Mouse (Mus musculus) T-cell, adult 2 months (primary cell): ENCODE results near the gene Arsa.
A peak's percentile ranks its signal among the peaks of the same experiment; 100 is the strongest.
"Not testable (repeated sequence)": the region's sequence is repeated elsewhere in the genome, so short reads cannot be mapped to it uniquely, and the experiment has no call there.

Experiments
- DNase-seq: peaks from one replicate; pipeline ENCODE4 v3.0.0; 2022; ENCODE audit warnings: low spot score

Arsa gene

GRCm38 (mm10) chr15:89453865-89454478 is 23.3 kb downstream of the Arsa start, which contains the start of gene Mapk8ip2:
TSS of gene Mapk8ip2 (plus strand) at chr15:89453913.
- DNase-seq: no peak

GRCm38 (mm10) chr15:89452906-89453864 is 24.0 kb downstream of the Arsa start:
- DNase-seq: peak; percentile 34

DNA sequence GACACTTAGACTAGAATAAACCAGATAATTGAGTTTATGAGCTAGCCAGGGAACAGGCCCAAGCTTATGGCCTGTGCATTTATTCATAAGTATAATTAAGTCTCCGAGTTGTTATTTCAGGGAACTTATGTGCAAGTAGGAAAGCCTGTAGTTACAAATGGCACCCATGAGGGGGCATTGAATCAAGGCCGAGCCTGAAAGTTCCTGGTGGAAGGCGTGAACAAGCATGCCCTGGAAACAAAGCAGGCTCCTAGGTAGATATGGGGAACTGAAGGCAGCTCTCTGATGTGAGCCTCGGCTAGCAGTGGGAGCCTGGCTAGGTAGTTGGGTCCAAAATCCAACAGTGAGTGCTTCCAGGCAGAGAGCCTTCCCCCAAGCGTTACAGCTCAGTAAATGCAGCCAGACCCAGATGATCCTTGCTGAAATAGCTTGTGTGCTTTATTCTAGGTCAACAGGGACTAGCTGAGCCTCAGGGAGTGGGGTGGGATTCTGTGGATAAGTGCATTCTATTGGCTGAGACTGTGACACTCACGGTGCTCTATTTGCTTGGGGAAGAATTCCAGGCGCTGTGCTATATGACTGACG is 34.6 kb downstream of the Arsa start:
- no peak for DNase-seq

DNA sequence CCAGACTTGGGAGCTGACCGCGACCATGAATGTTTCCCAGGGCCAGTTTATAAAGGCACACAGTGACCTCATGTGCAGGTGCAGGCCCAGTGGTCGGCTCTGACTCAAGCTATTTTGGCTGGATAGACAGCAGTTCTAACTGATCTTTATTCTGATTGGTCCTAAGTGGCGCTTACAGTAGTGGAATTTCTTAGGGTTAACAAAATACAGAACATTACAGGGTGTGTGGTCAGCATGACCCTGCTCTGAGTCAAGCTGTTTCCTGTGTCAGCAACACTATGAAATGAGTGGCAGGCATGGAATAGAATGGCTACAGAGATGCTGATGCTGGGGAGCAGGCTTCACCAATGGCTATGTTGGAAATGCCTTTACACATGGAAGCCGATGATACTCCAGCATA is 41.3 kb downstream of the Arsa start:
- DNase-seq: no peak

DNA sequence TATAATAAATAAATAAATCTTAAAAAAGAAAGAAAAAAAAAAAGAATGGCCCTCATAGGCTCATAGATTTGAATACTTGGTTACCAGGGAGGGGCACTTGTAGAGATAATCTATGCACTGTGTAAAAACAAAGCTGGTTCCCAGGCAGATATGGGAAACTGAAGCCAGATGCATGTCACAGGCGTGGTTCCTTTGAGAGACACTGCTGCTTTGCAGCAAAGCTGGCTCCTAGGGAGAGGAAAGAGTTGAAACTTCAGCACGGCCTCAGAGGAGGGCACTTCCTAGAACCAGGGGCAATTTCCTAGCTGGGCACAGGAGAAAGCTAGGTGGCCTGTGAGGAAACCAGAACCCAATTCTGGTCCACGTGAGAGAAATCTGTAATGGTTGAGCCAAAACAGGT is 43.1 kb downstream of the Arsa start:
- DNase-seq: no peak

DNA sequence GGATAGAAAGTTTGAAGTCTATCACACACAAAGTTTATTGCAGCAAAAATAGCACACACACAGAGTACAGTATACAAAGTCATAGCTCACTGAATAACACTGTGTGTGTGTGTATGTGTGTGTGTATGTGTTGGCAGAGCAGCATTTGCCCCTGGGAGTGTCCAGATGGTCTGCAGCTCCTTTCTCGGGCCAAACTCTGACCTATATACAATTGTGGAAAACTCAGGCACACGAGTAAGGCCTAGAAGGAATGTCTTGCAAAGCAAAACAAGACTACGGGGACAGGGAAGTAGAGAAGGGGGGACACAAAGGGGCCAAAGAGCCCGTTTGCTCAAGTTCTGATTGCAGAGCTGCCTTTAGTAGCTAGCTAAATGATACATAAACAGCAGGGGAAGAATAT is 44.3 kb downstream of the Arsa start:
- DNase-seq: no peak

DNA sequence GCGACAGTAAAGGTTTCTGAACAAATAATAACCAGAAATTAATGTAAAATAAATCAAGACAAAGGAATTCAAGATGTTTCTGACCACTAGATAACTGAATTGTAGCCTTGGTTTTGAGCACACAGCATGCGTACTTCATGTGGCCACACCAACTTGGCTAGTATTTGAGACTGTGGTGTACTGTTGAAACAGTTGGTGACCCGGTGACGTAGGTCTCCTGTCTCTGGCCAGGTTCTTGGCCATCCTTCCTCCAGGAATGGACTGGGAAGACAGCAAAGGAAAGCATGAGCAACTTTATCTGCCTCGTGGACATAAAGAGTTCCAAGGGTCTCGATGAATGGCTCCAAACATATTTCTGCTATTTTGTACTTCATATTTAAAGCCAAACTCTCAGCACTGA is 45.4 kb downstream of the Arsa start:
- no peak for DNase-seq

DNA sequence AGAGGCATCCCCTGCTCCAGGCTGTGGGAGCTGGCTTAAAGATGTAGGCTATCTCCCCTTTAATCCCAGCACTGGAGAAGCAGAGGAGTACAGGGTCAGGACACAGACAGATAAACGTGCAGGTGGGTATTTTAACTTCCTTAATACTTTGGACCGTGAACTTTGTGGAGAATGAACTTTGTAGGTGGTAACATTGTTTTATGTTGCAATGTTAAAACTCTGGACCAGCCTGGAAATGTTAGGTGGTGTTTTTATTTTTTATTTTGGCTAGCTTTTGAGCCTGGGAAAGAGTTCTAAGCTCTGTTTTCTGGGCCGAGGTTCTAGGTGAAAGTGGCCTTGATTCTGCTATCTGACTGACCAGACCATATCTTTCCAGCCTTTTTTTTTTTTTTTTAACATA is 46.0 kb downstream of the Arsa start:
- no peak for DNase-seq

DNA sequence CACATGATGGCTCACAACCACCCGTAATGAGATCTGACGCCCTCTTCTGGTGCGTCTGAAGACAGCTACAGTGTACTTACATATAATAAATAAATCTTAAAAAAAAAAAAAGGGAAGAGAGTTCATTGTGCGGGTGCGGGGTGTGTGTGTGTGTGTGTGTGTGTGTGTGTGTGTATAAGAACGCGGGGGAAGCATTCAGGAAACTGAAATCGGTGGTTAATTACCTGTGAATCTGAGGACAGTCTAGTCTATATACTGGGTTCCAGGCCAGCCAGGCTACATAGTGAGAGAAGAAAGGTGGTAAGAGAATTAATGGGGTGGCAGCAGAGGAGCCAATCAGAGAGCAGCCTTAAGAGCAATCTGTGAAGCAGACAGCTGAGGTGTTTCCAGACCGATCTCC is 46.5 kb downstream of the Arsa start:
- not testable (repeated sequence) for DNase-seq

DNA sequence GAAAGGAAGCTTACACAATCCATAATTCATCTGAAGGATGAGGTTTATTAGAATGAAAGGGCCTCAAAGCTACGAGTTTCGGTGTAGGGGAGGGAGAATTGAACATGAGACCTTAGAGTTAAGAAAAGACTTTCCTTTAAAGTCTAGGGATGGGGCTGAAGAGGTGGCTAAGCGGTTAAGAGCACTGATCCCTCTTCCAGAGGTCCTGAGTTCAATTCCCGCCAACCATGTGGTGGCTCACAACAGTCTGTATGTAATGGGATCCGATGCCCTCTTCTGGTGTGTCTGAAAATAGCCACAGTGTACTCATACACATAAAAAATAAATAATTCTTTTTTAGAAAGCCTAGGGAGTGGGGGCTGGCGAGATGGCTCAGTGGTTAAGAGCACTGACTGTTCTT is 46.9 kb downstream of the Arsa start:
- peak; percentile 13 for DNase-seq

DNA sequence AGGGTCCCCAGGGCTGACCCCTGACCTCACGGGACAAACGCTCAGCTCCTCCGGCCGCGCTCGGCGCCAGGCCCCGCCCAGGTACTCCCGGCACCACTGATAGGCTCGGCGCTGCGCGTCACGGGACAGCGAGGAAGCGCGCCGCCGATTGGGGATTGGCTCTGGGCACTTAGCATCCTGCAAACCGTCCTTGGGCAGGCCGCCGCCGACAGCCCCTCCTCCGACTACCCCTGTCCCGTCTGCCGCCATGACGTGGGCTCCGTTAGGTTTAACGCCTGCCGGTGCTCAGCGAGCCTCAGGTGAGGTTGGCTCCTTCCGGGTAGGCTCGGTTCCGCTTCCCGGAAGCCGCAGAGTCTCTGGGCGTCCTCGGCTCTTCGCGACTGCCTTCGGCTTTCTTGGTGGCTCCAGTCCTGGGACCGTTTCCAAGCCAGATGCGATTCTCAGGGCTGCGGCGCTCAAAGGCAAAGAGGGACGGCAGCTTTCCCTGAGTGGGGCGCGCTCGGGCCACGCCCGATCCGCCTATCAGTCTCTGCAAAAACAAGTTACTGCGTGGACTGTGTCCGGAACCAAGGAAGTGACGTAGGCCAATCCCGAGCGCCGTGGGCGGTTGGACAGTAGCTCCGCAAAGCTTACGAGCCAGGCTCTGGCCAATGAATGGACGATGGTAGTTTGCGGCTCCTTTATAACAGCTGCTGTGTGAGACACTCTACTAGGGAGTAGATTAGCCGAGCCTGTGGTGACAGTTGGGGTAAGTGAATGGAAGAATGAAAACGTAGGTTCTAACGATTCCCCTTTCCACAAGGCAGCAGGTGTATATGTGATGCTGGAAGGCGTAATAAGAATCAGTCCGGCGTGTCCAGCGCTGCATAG is 47.6 kb downstream of the Arsa start, which contains the start of the genes C730034F03Rik, Gm44502 and Chkb:
Gene C730034F03Rik (plus strand): TSS at position 238 of the 870 bp plus-strand sequence.
Gene Gm44502 (minus strand): TSS at position 345 of the 870 bp plus-strand sequence.
Gene Chkb (minus strand): TSS at position 557 of the 870 bp plus-strand sequence.
- DNase-seq: peak; percentile 94

DNA sequence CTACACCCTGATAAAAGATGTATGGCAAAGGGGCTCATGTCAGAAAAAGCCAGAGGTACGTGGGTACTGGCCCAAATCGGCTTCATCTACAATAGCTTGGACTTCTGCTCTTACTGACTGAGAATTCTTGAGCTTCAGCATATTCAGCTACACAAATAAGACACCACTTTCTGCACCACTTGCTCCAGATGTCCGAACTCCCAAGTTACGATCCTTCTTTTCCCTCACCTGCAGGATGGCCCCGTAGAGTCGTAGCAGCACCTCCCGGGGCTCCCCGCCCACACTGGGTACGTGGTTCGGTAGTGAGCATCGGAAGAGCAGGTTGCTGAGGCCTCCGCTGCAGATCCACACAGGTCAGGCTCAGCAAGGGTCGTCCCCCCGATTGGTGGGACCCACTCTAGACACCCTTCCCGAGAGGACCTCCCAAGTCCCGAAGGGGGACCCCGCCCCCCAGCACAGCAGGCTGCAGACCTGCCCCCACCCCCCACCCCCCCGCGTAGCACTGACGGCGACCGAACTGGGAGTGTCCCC is 48.3 kb downstream of the Arsa start:
- DNase-seq: no peak

- DNase-seq: no peak
Observed at GRCm38 (mm10) chr15:89428136-89428790, 49.0 kb downstream of the Arsa start.

DNA sequence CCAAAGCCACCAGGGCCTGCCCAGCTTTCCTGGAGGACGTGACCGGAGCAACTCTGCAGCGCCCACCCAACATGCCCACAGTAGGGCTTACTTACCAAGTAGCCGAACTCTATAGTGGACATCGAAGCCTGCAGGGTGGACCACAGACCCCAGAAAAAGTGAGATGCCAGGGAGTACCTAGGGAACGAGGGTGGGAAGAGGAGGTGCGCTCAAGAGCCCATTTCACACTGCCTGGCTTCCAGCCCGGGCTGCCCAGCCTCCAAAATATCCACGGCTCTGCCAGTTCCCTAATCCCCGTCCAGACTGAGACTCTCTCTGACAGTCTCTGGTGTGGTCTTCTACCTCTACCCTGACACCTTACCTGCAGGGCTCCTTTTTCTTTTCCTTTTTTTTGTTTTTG is 50.5 kb downstream of the Arsa start:
- no peak for DNase-seq

DNA sequence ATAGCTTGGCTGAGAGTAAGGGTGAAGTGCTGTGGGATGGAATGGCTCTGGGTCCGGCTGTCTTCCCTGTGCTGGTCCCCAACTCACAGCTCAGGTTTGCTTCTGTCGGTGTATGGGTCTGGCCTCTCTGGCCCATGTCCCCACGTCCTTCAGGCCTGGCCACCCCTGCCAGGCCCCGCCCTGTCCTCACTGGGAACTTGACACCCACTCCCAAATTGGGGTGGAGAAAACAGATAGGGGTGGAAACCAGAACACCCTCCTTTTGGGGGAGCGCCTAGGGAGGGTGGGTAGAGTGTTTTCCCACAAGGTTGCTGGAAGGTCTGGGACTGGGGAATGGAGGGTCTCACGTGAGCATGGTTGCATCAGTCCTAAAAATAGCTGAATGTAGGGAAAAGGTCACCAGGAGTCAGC is 51.5 kb downstream of the Arsa start, which contains the start of gene Cpt1b:
Gene Cpt1b (minus strand): TSS at position 153 of the 411 bp plus-strand sequence.
- DNase-seq: no peak

- DNase-seq: no peak
Observed at GRCm38 (mm10) chr15:89424621-89425020, 52.6 kb downstream of the Arsa start.
